Mouse (Mus musculus): Measurements from ENCODE around the gene Slc36a3. TPM values are rescaled to one million over a fixed set of nuclear protein-coding genes. Genes with fewer than 3 reads are reported as not detected.

Gene Slc36a3
- not detected in 2 replicates for polyA plus RNA-seq (2014; fragmentation: Nextera tagmentation; extraction: Ambion mirVana)

- H3K4me2 ChIP-seq (ENCODE audit: low read depth, low read length), result no peak within 1 kb of the TSS
- no peak within 1 kb of the TSS for H3K9ac ChIP-seq (replicated peaks; ENCODE audit: low read length)
- no peaks in the 10 kb centered on the region for H3K27me3 ChIP-seq (ENCODE audit: control insufficient read depth, insufficient read depth, low read length)
- no peaks in the 10 kb centered on the region for H3K36me3 ChIP-seq (replicated peaks; ENCODE audit: control insufficient read depth, insufficient read depth, low read depth, low read length)
- no peak within 1 kb of the TSS for H3K27ac ChIP-seq (replicated peaks; ENCODE audit: low read depth, low read length)
- no peaks in the 10 kb centered on the region for H3K4me1 ChIP-seq (ENCODE audit: control insufficient read depth, insufficient read depth, low read length)
- ATAC-seq (replicated peaks; ENCODE audit: insufficient number of reproducible peaks, low FRiP score, low TSS enrichment, low read depth) (no peak), DNase-seq (ENCODE audit: low spot score) (no peak)
- H3K4me3 ChIP-seq (ENCODE audit: low read depth, low read length), result no peak within 1 kb of the TSS
- WGBS, result 82% methylated on average over 3 of the region's 3 CpGs
- H3K9me3 ChIP-seq (replicated peaks; ENCODE audit: control insufficient read depth, low read length), result no peaks in the 10 kb centered on the region
Measured at GRCm38 (mm10) chr11:55151608-55152007, at the start of gene Slc36a3. TSS of gene Slc36a3 (minus strand) at chr11:55151708.

DNA sequence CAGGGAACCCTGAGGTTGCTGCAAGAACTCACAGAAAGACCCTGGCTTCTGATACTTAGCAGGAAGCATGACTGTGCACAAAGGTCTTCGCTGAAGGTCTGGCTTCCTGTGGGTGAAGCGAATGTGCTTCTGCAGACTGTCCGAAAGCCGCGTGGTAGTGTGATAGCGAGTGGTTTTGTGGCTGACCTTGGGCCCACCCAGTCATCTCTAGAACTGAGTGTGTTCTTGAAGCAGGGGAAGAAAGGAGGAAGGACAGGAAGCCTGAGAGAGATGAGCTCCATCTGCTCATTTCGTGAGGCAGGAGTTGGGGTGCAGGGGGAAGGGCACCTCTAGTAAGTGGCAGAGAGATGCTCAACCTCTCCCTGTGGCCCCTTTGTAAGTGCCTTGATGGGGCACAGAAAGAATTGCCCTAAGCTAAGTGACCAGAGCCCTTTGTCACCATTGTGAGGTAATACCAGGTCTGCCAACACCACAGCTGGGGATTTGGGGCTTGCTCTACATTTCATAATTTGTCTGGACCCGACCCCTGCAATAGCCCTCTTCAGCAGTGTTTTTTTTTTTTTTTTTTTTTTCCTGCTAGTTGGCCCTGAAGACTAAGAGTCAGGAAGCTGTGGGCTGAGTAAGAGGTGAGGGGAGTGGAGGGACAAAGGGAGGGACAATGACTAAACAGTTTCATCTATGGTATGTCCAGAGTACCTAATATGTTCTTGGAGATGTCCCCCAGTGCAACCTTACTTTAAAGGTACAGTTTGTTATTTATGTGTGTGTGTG is 46.4 kb upstream of the Slc36a3 start:
- Histone ChIP-seq H3K27me3 (ENCODE audit: control insufficient read depth, insufficient read depth, low read length) (no peaks in the 10 kb centered on the region), H3K36me3 (replicated peaks; ENCODE audit: control insufficient read depth, insufficient read depth, low read depth, low read length) (no peaks in the 10 kb centered on the region), H3K4me2 (ENCODE audit: low read depth, low read length) (no peak overlapping the region), H3K4me1 (ENCODE audit: control insufficient read depth, insufficient read depth, low read length) (no peaks in the 10 kb centered on the region), H3K9ac (replicated peaks; ENCODE audit: low read length) (no peak overlapping the region), H3K9me3 (replicated peaks; ENCODE audit: control insufficient read depth, low read length) (no peaks in the 10 kb centered on the region), H3K27ac (replicated peaks; ENCODE audit: low read depth, low read length) (no peak overlapping the region), H3K4me3 (ENCODE audit: low read depth, low read length) (no peak overlapping the region)
- ATAC-seq (replicated peaks; ENCODE audit: insufficient number of reproducible peaks, low FRiP score, low TSS enrichment, low read depth), result no peak
- 79% methylated on average over 8 of the region's 8 CpGs for WGBS
- no peak for DNase-seq (ENCODE audit: low spot score)

DNA sequence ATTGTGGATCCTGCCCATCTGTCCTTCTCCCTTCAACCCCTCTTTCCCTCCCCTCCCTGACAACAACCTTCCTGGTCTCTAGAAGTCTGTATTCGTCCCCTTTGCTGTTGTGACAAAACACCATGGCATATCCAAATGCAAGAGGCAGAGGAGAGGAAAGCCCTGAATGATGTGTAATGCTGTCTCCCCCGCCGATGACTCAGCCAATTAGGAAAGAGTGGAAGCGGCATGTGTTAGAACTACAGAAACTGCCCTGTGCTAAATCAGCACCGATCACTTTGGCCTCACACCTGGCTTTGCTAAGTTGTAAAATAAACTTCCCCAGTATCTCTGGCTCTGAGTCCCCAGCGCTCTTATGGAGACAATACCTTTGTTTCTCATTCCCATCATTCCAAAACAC is 45.6 kb upstream of the Slc36a3 start:
- no peak for DNase-seq (ENCODE audit: low spot score)
- WGBS, result 64% methylated on average over 6 of the region's 6 CpGs

DNA sequence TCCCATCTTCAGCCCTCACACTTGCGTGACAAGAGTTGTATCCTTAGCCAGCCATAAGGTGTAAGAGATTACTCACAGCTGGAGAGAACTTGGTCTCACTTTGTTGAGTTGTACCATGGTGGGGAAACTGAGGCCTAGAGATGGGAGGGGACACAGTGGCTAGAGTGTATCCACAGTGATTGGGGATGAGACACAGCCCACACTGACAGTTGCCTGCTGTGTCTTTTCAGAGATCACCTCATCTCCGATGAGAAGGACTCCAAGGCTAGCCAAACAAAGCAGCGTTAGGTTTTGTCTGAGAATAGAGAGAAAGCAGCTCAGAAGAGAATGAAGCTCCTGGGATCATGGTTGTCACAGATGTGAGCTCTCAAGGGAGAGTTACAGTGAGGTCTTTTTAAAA is 38.7 kb upstream of the Slc36a3 start:
- Histone ChIP-seq H3K4me2 (ENCODE audit: low read depth, low read length) (no peak overlapping the region), H3K9ac (replicated peaks; ENCODE audit: low read length) (no peak overlapping the region), H3K36me3 (replicated peaks; ENCODE audit: control insufficient read depth, insufficient read depth, low read depth, low read length) (no peaks in the 10 kb centered on the region), H3K27me3 (ENCODE audit: control insufficient read depth, insufficient read depth, low read length) (no peaks in the 10 kb centered on the region), H3K4me1 (ENCODE audit: control insufficient read depth, insufficient read depth, low read length) (no peaks in the 10 kb centered on the region), H3K4me3 (ENCODE audit: low read depth, low read length) (no peak overlapping the region), H3K27ac (replicated peaks; ENCODE audit: low read depth, low read length) (no peak overlapping the region), H3K9me3 (replicated peaks; ENCODE audit: control insufficient read depth, low read length) (no peaks in the 10 kb centered on the region)
- WGBS, result 84% methylated on average over 3 of the region's 3 CpGs
- DNase-seq (ENCODE audit: low spot score), result no peak
- no peak for ATAC-seq (replicated peaks; ENCODE audit: insufficient number of reproducible peaks, low FRiP score, low TSS enrichment, low read depth)

More for the DNA sequence above, 45.6 kb upstream of the Slc36a3 start:
- Histone ChIP-seq H3K9me3 (replicated peaks; ENCODE audit: control insufficient read depth, low read length) (no peaks in the 10 kb centered on the region), H3K27ac (replicated peaks; ENCODE audit: low read depth, low read length) (no peak overlapping the region), H3K27me3 (ENCODE audit: control insufficient read depth, insufficient read depth, low read length) (no peaks in the 10 kb centered on the region), H3K36me3 (replicated peaks; ENCODE audit: control insufficient read depth, insufficient read depth, low read depth, low read length) (no peaks in the 10 kb centered on the region), H3K4me3 (ENCODE audit: low read depth, low read length) (no peak overlapping the region), H3K9ac (replicated peaks; ENCODE audit: low read length) (no peak overlapping the region), H3K4me1 (ENCODE audit: control insufficient read depth, insufficient read depth, low read length) (no peaks in the 10 kb centered on the region), H3K4me2 (ENCODE audit: low read depth, low read length) (no peak overlapping the region)
- no peak for ATAC-seq (replicated peaks; ENCODE audit: insufficient number of reproducible peaks, low FRiP score, low TSS enrichment, low read depth)

DNA sequence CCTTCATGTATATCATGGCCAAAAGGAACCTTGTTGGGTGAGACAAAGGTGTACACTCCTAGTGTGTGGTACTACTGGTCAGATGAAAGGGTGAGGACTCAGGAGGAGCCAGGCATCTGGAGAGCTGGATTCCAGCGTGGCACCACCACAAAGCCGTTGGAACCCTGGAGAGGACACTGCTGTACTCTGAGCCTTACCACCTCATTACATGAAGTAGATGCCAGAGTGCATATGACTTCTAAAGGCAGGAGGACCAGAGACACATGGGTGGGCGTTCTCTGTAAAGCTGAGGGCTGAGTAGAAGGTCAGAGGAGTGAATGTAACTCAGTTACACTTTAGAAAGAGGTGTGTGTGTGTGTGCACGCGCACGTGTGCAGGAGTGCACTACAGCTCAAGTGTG is 36.3 kb upstream of the Slc36a3 start:
- H3K4me3 ChIP-seq (ENCODE audit: low read depth, low read length), result no peak overlapping the region
- DNase-seq (ENCODE audit: low spot score) (no peak), ATAC-seq (replicated peaks; ENCODE audit: insufficient number of reproducible peaks, low FRiP score, low TSS enrichment, low read depth) (no peak)
- whole genome bisulfite sequencing, result 87% methylated on average over 6 of the region's 6 CpGs
- H3K9me3 ChIP-seq (replicated peaks; ENCODE audit: control insufficient read depth, low read length), result no peaks in the 10 kb centered on the region
- no peaks in the 10 kb centered on the region for H3K4me1 ChIP-seq (ENCODE audit: control insufficient read depth, insufficient read depth, low read length)
- H3K27ac ChIP-seq (replicated peaks; ENCODE audit: low read depth, low read length), result no peak overlapping the region
- no peak overlapping the region for H3K9ac ChIP-seq (replicated peaks; ENCODE audit: low read length)
- no peaks in the 10 kb centered on the region for H3K36me3 ChIP-seq (replicated peaks; ENCODE audit: control insufficient read depth, insufficient read depth, low read depth, low read length)
- no peak overlapping the region for H3K4me2 ChIP-seq (ENCODE audit: low read depth, low read length)
- no peaks in the 10 kb centered on the region for H3K27me3 ChIP-seq (ENCODE audit: control insufficient read depth, insufficient read depth, low read length)

DNA sequence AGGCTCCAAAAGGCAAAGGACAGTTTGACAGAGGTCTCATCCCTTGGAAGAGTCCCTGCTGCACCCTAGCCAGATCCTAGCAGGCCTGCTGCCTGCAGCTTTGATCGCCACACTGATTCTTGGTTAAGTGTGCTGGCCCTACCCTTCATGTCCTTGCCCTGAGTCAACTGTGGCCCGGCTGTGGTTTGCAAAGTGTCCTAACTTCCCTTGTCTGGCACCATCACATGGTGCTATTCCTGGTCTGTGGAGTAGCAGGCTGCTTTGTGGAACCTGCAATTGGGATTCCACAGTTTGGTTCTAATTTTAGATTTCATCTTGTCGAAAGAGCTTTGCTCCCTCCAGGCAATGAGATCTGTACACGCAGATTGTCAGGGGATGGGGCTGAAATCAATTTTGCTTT is 35.8 kb upstream of the Slc36a3 start:
- ATAC-seq (replicated peaks; ENCODE audit: insufficient number of reproducible peaks, low FRiP score, low TSS enrichment, low read depth), result no peak
- H3K27ac ChIP-seq (replicated peaks; ENCODE audit: low read depth, low read length), result no peak overlapping the region
- 65% methylated on average over 4 of the region's 4 CpGs for WGBS
- H3K9me3 ChIP-seq (replicated peaks; ENCODE audit: control insufficient read depth, low read length), result no peaks in the 10 kb centered on the region
- no peak overlapping the region for H3K9ac ChIP-seq (replicated peaks; ENCODE audit: low read length)
- no peaks in the 10 kb centered on the region for H3K27me3 ChIP-seq (ENCODE audit: control insufficient read depth, insufficient read depth, low read length)
- H3K4me3 ChIP-seq (ENCODE audit: low read depth, low read length), result no peak overlapping the region
- no peaks in the 10 kb centered on the region for H3K4me1 ChIP-seq (ENCODE audit: control insufficient read depth, insufficient read depth, low read length)
- H3K36me3 ChIP-seq (replicated peaks; ENCODE audit: control insufficient read depth, insufficient read depth, low read depth, low read length), result no peaks in the 10 kb centered on the region
- no peak for DNase-seq (ENCODE audit: low spot score)
- no peak overlapping the region for H3K4me2 ChIP-seq (ENCODE audit: low read depth, low read length)

- Histone ChIP-seq H3K9ac (replicated peaks; ENCODE audit: low read length) (no peak within 1 kb of the TSS), H3K27ac (replicated peaks; ENCODE audit: low read depth, low read length) (no peak within 1 kb of the TSS), H3K36me3 (replicated peaks; ENCODE audit: control insufficient read depth, insufficient read depth, low read depth, low read length) (no peaks in the 10 kb centered on the region), H3K4me1 (ENCODE audit: control insufficient read depth, insufficient read depth, low read length) (no peaks in the 10 kb centered on the region), H3K4me2 (ENCODE audit: low read depth, low read length) (no peak within 1 kb of the TSS), H3K27me3 (ENCODE audit: control insufficient read depth, insufficient read depth, low read length) (no peaks in the 10 kb centered on the region), H3K9me3 (replicated peaks; ENCODE audit: control insufficient read depth, low read length) (no peaks in the 10 kb centered on the region), H3K4me3 (ENCODE audit: low read depth, low read length) (no peak within 1 kb of the TSS)
- 24% methylated on average over 10 of the region's 10 CpGs for WGBS
- no peak for ATAC-seq (replicated peaks; ENCODE audit: insufficient number of reproducible peaks, low FRiP score, low TSS enrichment, low read depth)
- no peak for DNase-seq (ENCODE audit: low spot score)
Measured at GRCm38 (mm10) chr11:55184733-55185291, 33.3 kb upstream of the Slc36a3 start, which contains the start of gene Slc36a2. TSS of gene Slc36a2 (minus strand) at chr11:55185077.

- ATAC-seq (replicated peaks; ENCODE audit: insufficient number of reproducible peaks, low FRiP score, low TSS enrichment, low read depth), result no peak
- Histone ChIP-seq H3K4me1 (ENCODE audit: control insufficient read depth, insufficient read depth, low read length) (no peaks in the 10 kb centered on the region), H3K36me3 (replicated peaks; ENCODE audit: control insufficient read depth, insufficient read depth, low read depth, low read length) (no peaks in the 10 kb centered on the region)
Measured at GRCm38 (mm10) chr11:55184246-55184645, 32.7 kb upstream of the Slc36a3 start.

More at GRCm38 (mm10) chr11:55184246-55184645, 32.7 kb upstream of the Slc36a3 start:
- H3K4me3 ChIP-seq (ENCODE audit: low read depth, low read length), result no peak overlapping the region
- no peak overlapping the region for H3K27ac ChIP-seq (replicated peaks; ENCODE audit: low read depth, low read length)
- H3K27me3 ChIP-seq (ENCODE audit: control insufficient read depth, insufficient read depth, low read length), result no peaks in the 10 kb centered on the region
- no peak overlapping the region for H3K9ac ChIP-seq (replicated peaks; ENCODE audit: low read length)
- no peaks in the 10 kb centered on the region for H3K9me3 ChIP-seq (replicated peaks; ENCODE audit: control insufficient read depth, low read length)
- no peak for DNase-seq (ENCODE audit: low spot score)
- H3K4me2 ChIP-seq (ENCODE audit: low read depth, low read length), result no peak overlapping the region
- 82% methylated on average over 5 of the region's 5 CpGs for WGBS
